Mouse (Mus musculus) hindbrain, embryonic 10.5 days (tissue): Measurements from ENCODE around the gene Ids. TPM values are rescaled to one million over a fixed set of nuclear protein-coding genes. Genes with fewer than 3 reads are reported as not detected.
"Not testable (repeated sequence)": the region's sequence is repeated elsewhere in the genome, so short reads cannot be mapped to it uniquely, and the experiment has no call there.

Experiments used
- DNase-seq: peaks from one replicate; pipeline ENCODE4 v3.0.0-alpha.2; 2017; ENCODE audit warnings: low spot score
- H3K27ac ChIP-seq: fragments of 300-500 bp; sonication (generic); 2 replicates; pipeline ENCODE4 v1.5.1; 2016; ENCODE audit warnings: mild to moderate bottlenecking, moderate library complexity
- H3K27me3 ChIP-seq: fragments of 300-500 bp; sonication (generic); 2 replicates; pipeline ENCODE4 v1.6.1; 2016; ENCODE audit warnings: mild to moderate bottlenecking; ENCODE audit not compliant: poor library complexity, insufficient read depth, severe bottlenecking
- H3K36me3 ChIP-seq: fragments of 300-500 bp; sonication (generic); 2 replicates; pipeline ENCODE4 v1.6.1; 2016; ENCODE audit warnings: mild to moderate bottlenecking, moderate library complexity
- H3K4me1 ChIP-seq: fragments of 300-500 bp; sonication (generic); replicated peaks from 2 replicates; pipeline ENCODE4 v1.6.1; 2016; ENCODE audit warnings: mild to moderate bottlenecking
- H3K4me3 ChIP-seq: fragments of 300-500 bp; sonication (generic); 2 replicates; pipeline ENCODE4 v1.5.1; 2016; ENCODE audit warnings: mild to moderate bottlenecking, moderate library complexity
- H3K9me3 ChIP-seq: fragments of 300-500 bp; sonication (generic); 2 replicates; pipeline ENCODE4 v1.6.1; 2016; ENCODE audit warnings: mild to moderate bottlenecking, moderate library complexity
- WGBS: fragments of 180-500 bp; shearing (Covaris S2); methylation state at CpG from one replicate; pipeline ENCODE4 v1.1.7; 2016; 5-methylcytosine and 5-hydroxymethylcytosine counted together
- polyA plus RNA-seq: library from polyadenylated mRNA; unstranded; fragments of >200 nt; fragmentation: Nextera tagmentation; extraction: Ambion mirVana; gene quantifications from 2 replicates; pipeline ENCODE4 v1.2.1, GENCODE M21; 2016

Gene Ids
- 2.1 and 2.6 TPM in 2 replicates for polyA plus RNA-seq

DNA sequence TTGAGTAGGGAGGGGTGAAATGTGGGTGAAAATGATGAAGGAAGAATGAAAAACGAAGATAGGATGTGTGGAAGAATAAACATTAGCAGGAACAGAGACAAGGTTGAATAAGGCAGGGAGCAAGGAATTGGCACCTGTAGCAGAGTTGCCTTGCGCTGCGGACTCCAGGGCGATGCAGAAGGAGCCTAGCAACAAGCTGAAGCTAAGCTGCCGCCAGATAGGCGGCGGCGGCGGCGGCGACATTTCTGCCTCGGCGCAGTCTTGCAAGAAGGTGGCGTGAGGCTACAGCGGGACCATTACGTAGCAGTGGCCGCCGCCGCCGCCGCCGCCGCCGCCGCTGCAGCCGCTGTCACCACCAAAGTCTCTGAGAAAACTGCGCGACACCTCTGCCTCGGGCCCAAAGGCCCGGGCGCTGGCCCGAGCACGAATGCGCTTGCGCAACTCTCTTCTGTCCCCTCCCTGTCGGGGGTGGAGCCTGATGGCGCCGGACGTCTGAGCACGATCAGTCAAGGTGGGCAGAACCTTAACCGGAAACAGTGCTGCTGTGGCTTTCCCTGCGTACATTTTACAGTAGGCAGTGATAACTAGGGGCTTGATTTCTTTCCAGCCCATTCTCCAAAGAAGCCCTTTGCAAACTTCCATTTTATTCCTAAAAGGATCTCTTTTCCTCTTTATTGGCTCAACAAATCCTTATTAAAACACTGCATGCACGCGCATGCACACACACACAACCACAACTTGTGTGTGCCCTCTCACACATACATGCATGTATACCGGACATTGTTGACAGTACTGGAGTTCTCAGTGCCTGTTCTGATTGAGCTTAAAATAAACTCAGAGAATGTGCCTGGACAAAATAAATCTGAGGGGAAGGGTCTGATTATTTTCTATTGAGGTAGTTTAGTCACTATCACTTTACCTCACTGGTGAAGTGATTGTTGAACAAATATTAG lies at the start of gene Ids:
Ids (minus strand) TSS at position 424 of the 953 bp plus-strand sequence.
- Histone ChIP-seq H3K4me3 (peak within 1 kb of the TSS; percentile 55), H3K4me1 (0 out of 2 replicates have a peak, but pooled peaks cover 12% of the 10 kb centered on the region), H3K27ac (peak within 1 kb of the TSS; percentile 78), H3K36me3 (peaks cover 7% of the 10 kb centered on the region), H3K27me3 (no peaks in the 10 kb centered on the region), H3K9me3 (no peaks in the 10 kb centered on the region)
- DNase-seq, result peak; percentile 82
- WGBS, result 16% methylated on average over 43 of the region's 45 CpGs

DNA sequence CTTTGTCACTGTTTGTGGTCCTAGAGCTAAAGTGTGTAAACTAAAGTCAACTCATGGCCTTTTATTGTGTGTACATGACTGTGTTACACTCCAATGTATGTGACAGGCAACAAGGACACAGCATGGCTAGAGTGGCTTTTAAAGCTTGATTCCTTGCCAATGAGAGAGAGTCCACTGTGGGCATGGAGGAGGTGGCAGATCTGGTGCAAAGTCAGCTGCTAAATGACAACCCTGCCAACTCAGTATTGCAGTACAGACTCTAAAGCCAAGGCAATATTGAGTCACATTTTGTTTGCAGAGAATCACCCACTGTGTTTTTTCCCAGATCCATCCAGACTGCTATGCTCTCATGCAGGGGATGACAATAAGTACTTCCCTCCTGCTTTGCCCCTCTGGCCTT lies 27.8 kb upstream of the Ids start:
- H3K4me1 ChIP-seq, H3K4me3 ChIP-seq, DNase-seq, H3K27ac ChIP-seq, H3K36me3 ChIP-seq, H3K9me3 ChIP-seq, H3K27me3 ChIP-seq: not testable (repeated sequence)

DNA sequence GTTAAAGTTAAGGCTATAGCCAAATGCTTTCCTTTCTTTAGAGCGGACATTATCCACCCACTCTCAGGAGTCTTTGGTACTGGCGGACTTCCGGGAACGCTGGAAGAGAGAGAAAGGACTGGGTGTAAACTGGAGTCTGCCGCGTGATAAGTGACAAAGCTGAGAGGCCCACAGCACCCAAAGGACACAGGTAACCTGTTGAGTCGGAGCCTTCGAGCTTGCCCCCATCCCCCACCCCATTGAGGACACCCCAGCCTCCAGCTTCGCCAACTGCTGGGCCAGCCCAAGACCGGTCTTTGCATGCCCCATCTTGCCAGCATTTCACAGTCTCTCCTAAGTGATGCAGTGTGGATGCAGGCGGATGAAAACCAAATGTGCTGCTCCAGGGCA lies 21.1 kb upstream of the Ids start:
- 14% methylated on average over 11 of the region's 11 CpGs for WGBS
- Histone ChIP-seq H3K4me3 (peak overlapping the region; percentile 60), H3K27ac (peak overlapping the region; percentile 86), H3K27me3 (no peaks in the 10 kb centered on the region), H3K9me3 (no peaks in the 10 kb centered on the region), H3K36me3 (peaks cover 6% of the 10 kb centered on the region), H3K4me1 (peaks cover 7% of the 10 kb centered on the region; the same call in 1 of the 2 replicates)
- DNase-seq, result no peak

DNA sequence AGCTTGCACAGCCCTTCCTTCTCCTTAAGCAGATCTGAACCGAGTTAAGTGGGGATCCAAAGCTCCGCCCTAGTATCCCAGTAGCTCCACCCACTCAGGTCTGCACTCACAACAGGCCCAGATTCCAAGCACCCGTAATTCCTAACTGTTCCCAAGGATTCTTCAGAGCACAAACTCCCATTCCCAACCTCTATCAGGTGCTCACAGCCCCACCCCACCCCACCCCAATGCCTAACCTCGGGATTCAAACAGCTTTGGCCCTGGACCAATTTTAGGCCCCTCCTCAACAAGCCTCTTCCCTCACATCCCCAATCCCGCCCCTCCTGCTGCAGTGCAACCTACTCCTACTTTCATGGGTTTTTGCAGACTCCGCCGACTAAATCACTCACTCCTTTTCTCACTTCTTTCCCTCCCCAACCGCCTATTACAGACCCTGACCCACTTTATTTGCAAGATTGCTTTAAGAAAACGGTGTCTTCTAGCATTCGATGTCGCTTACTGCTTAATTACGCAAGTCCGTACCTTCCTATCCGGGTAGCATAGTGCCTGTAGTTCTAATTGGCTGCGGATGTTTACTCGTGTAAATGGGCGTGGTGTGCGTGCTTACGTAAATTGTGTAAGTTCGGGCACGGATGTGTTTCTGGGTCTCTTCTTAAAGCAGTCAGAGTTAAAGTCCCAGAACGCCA lies 20.5 kb upstream of the Ids start, which contains the start of gene 1110012L19Rik:
1110012L19Rik (plus strand) TSS at position 602 of the 686 bp plus-strand sequence.
- H3K4me1 ChIP-seq, result peaks cover 7% of the 10 kb centered on the region; the same call in 1 of the 2 replicates
- H3K27ac ChIP-seq, result peak within 1 kb of the TSS; percentile 86
- WGBS, result 16% methylated on average over 22 of the region's 22 CpGs

DNA sequence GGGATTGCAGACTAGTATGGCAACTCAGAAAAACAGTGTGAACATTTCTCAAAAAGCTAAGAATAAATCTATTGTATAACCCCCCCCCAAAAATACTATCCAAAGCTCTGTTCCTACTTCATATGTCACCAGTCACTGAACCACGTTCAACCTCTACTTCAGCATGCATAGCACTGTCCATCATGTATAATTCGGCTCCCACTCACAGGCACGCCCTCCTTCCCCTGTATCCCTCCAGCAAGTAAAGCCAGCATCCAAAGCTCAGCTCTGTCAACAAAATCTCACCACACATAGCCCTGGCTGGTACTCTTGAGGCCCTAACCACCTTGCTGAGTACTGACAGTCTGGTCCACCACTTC lies 20.0 kb upstream of the Ids start:
- H3K27ac ChIP-seq, result peak overlapping the region; percentile 86
- peak overlapping the region; percentile 60 for H3K4me3 ChIP-seq
- WGBS, result 50% methylated on average over 3 of the region's 3 CpGs

More for the DNA sequence above, 20.5 kb upstream of the Ids start, which contains the start of gene 1110012L19Rik:
- no peaks in the 10 kb centered on the region for H3K27me3 ChIP-seq
- H3K36me3 ChIP-seq, result peaks cover 6% of the 10 kb centered on the region
- peak; percentile 68 for DNase-seq
- peak within 1 kb of the TSS; percentile 60 for H3K4me3 ChIP-seq
- no peaks in the 10 kb centered on the region for H3K9me3 ChIP-seq

DNA sequence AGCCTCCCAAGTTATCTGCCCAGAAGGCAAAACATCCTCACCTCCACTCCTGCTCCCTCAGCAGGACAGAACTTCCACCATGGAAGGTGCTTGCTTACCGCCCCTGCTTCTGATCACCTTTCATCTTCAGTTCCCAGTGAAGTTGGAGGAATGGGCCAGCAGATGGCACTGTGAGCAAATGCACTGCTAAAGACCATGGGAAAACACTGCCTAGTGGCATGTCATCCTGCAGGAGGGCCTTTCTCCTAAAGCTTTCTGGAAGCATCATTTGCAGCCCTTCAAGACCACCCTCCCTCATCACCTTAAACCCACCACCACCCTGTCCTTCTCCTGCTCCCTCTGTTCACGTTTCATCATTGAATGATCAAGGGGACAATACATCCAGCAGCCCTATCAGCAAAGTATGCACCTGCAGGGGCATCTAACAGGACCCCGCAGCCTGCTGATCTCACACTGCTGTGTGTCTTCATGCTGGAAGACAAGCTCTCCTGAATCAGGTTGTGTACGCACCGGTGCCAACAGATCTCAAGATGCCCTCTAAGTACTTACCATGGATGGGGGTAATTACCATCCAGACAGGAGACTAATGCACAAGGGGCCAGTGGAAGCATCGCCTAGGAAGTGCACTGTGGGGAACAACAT lies 9.7 kb upstream of the Ids start:
- WGBS, result 66% methylated on average over 6 of the region's 6 CpGs
- not testable (repeated sequence) for H3K27ac ChIP-seq, H3K4me3 ChIP-seq, H3K36me3 ChIP-seq, H3K27me3 ChIP-seq, H3K9me3 ChIP-seq, H3K4me1 ChIP-seq, DNase-seq

More for the DNA sequence above, 20.0 kb upstream of the Ids start:
- Histone ChIP-seq H3K9me3 (no peaks in the 10 kb centered on the region), H3K36me3 (peaks cover 6% of the 10 kb centered on the region), H3K27me3 (no peaks in the 10 kb centered on the region), H3K4me1 (peaks cover 7% of the 10 kb centered on the region; the same call in 1 of the 2 replicates)
- DNase-seq, result no peak

DNA sequence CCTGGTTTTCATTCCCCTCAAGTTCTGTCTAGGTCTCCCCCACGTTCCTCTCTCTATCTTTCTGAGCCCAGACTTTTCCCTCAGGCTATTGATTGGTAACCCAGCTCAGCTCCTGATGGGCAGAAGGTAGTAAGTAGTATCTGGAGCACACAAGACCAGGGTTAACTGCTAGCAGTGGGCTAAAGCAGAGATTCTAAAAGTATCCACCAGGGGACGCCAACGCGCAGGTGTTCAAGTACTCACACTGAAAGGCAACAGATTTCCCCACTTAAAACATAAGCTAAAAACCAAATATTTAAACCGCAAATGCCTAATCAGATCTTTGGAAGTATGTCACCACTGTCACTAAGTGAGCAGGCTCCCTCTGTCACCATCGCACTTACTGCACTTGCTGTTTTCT lies 4.9 kb upstream of the Ids start:
- not testable (repeated sequence) for H3K9me3 ChIP-seq, H3K4me3 ChIP-seq, H3K27me3 ChIP-seq, H3K4me1 ChIP-seq, H3K27ac ChIP-seq, H3K36me3 ChIP-seq, DNase-seq
- WGBS, result 50% methylated on average over 2 of the region's 6 CpGs

DNA sequence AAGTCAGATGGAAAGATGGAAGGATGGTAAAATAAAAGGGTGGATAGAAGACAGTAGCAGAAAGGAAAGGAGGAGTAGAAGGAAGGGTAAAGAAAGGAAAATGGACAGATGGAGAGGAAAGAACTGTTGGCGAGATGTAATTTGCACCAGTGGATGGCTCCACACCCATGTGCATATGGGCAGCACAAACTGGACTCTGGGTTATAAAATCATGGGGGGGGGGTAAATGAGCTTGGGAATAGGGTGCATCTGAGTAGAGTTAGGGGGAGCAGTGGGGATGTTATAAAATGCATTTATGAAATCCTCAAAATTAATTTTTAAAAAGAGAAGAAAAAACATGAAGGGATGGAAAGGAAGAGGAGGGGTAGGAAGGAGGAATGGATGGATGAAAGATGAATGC lies 682 bp downstream of the Ids start:
- no peak for DNase-seq
- Histone ChIP-seq H3K4me3 (peak overlapping the region; percentile 55), H3K9me3 (no peaks in the 10 kb centered on the region), H3K27me3 (no peaks in the 10 kb centered on the region), H3K4me1 (0 out of 2 replicates have a peak, but pooled peaks cover 12% of the 10 kb centered on the region), H3K36me3 (peaks cover 12% of the 10 kb centered on the region), H3K27ac (no peak overlapping the region)
- 79% methylated on average over 1 of the region's 1 CpGs for WGBS

DNA sequence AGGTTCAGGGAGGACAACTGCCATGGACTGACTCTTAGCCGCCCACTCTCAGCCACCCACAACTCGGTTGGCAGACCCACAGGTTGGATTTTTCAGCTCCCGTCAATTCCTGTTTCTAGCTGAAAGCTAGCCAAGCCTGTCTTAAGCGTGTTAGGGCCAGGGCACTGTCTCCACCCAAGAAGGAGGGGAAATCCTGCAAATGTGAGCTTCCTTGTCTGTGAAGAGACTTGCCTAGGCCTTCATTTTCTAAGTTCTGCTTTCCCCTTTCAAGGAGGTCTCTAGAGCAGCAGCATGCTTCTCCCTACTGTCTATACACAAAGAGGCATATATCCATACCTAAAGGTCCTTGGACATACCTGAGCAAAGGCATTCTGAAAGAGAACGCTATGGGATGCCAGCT lies 1.4 kb downstream of the Ids start:
- no peak for DNase-seq
- no peaks in the 10 kb centered on the region for H3K9me3 ChIP-seq
- no peak overlapping the region for H3K27ac ChIP-seq
- 91% methylated on average over 5 of the region's 5 CpGs for WGBS
- peaks cover 16% of the 10 kb centered on the region for H3K36me3 ChIP-seq
- no peak overlapping the region for H3K4me3 ChIP-seq
- 0 out of 2 replicates have a peak, but pooled peaks cover 12% of the 10 kb centered on the region for H3K4me1 ChIP-seq
- no peaks in the 10 kb centered on the region for H3K27me3 ChIP-seq

DNA sequence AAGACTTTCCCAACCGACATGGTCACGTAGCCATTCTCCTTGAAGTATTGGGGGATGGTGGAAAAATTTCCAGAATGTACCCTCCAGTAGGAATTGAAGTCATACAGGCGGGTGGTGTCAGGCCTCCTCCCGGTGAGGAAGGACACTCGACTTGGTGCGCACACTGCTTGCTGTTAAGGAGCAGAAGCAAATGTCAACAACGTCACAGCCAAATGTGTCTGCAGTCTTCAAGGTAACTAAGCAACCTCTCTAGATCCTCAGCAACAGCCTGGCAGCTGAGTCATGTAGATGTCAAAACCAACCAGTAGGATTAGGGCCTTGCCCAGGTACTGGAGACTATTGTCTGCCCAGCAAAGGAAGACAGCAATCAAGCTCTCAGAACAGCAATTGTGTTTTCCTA lies 1.9 kb downstream of the Ids start:
- 0 out of 2 replicates have a peak, but pooled peaks cover 12% of the 10 kb centered on the region for H3K4me1 ChIP-seq
- no peaks in the 10 kb centered on the region for H3K9me3 ChIP-seq
- H3K27ac ChIP-seq, result no peak overlapping the region
- no peak overlapping the region for H3K4me3 ChIP-seq
- no peaks in the 10 kb centered on the region for H3K27me3 ChIP-seq
- DNase-seq, result no peak
- WGBS, result 96% methylated on average over 7 of the region's 7 CpGs
- peaks cover 20% of the 10 kb centered on the region for H3K36me3 ChIP-seq

DNA sequence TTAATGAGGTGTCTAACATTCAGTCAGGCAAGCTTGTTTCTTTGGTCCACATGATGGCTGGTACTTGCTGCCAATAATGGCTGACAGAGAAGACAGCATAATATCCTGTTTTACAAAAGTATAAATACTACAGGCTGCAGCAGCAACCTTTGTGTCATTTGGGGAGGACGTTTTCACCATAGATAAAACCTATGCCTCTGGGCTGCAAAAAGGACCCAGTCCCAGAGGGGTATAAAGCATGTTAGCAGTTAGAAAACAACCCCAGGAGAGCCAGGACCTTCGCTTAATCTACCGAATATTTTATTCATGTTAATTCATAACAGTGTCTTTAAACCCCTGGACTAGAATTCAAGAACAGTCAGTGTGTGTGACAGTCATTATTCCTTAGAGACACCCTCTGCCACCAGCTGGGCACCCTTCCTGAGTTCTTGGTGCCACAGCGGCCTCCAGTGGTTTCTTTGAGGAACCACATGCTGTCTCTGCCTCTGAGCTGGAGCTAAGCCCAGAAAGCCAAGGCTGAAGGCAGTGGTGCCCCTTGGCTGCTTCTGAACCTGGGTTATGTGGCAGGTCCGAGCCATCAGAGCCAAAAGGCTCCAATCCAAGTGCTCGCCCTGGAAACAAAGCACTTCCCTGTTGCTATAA lies 34.6 kb downstream of the Ids start:
- Histone ChIP-seq H3K27ac (no peak overlapping the region), H3K4me1 (no peaks in the 10 kb centered on the region), H3K9me3 (no peaks in the 10 kb centered on the region), H3K36me3 (no peaks in the 10 kb centered on the region), H3K4me3 (no peak overlapping the region), H3K27me3 (no peaks in the 10 kb centered on the region)
- peak; percentile 39 for DNase-seq
- WGBS, result 25% methylated on average over 6 of the region's 6 CpGs

DNA sequence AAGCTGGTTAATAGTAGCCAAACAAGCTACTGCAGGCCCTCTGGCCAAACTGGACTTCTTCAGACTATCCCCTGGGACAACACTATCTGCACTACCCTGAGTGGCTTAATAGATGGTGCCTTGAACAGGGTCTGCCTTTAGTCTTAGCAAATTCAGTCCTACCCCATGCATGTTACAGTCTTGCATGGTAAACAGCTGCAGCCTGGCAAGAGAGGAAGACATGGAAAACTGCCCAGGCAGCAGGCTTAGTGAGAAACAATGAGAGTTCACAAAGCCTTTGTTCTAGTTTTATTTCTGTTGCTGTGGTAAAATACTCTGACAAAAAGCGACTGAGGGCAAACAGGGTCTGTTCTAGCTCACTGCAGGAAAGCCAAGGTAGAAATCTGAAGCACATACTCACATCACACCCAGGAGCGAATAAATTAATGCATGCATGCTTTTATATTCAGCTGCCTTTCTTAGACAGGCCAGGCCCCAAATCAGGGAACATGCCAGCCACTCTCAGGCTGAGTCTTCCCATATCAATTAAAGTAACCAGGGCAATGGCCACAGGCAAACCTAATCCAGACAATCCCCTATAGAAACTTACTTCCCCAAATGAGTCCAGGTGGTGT lies 36.2 kb downstream of the Ids start:
- Histone ChIP-seq H3K9me3 (no peaks in the 10 kb centered on the region), H3K4me1 (no peaks in the 10 kb centered on the region), H3K4me3 (no peak overlapping the region), H3K27me3 (no peaks in the 10 kb centered on the region), H3K27ac (no peak overlapping the region), H3K36me3 (no peaks in the 10 kb centered on the region)
- 59% methylated on average over 2 of the region's 2 CpGs for WGBS
- no peak for DNase-seq
